Mouse (Mus musculus): ENCODE measurements at regions not wholly inside any gene's neighbourhood (a gene's known extent, or its start where the extent isn't known, plus 50 kb on each side); places are given as distances from the start of the nearest gene placed in this dataset.

DNA sequence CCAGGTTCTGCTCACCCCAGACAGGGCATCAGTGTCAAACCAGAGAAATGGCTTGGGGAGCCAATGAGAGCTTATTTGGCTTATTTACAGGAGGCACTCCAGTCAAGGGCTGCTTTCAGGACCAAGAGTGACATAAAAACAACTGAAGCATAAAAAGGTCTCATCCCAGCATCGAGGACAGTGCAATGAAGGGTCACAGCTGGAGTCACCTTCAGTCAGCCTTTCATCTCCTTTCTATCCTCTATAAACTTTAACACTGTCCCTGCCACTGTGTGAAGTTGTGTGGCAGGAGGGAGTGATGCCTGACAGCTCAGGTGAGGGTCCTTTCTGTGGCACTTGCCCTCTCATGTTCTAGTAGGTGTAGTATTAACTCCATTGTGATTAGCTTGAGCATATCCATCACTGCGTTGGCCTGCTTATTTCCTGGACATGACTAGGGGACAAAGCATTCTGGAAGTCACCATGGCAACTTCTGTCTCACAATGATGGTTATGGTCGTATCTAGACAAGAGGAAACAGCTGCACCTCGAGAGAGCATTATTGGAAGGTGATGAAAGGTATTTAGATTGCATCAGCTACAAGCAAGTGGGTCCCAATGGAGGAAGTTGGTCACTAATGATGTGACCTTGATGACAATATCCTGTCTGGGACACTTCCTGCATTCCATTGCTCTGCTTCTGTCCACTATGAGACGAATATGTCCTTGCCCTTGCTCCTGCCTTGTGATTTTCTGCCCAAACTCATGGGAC, 87.8 kb upstream of the Enpp6 start:
- no peak for DNase-seq (ENCODE audit: low spot score in 2 of 2)

GRCm38 (mm10) chr8:46900826-46901225, 85.9 kb upstream of the Enpp6 start:
- no peak for DNase-seq (ENCODE audit: low spot score in 2 of 2)

DNA sequence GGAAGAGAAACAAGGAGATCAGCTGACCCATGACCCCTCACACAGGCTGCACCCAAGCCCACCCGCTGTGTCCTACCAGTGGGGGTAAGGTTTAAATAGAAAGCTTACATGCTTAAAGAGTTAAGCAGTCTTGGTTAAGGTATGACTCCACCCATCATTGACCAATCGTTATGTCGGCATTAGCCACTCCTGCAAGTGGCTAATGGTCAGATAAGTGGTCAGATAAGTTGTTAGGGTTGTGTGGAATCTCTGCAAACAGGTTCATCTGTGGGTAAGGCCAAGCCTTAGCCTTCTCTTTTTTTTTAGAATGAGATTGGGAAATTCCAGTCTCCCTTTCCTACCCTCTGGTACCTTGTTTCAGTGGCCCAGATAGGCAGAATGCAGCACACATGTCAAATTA, 82.0 kb upstream of the Enpp6 start:
- no peak for DNase-seq (ENCODE audit: low spot score in 2 of 2)

GRCm38 (mm10) chr8:46907390-46907789, 79.3 kb upstream of the Enpp6 start:
- DNase-seq (ENCODE audit: low spot score in 2 of 2), result no peak

GRCm38 (mm10) chr8:46908186-46908585, 78.5 kb upstream of the Enpp6 start:
- DNase-seq (ENCODE audit: low spot score in 2 of 2), result no peak

DNA sequence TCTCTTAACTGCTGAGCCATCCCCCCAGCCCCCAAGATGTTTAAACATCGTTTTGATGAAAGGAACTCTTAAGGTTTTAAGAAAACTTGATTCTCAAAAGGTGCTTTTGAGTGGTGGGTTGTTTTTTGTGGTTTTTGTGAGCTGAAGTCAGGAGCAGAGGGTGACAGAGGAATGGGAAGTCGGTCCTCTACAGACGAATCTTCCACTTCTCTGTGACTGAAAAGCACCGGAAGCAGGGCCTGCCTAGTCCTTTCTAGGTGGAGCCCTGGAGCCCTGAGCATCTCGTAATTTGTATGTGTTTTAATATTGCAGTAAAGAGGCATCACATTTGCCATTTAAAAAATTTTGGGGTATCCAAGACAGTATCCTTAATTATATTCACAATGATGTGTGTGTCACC, 72.7 kb upstream of the Enpp6 start:
- no peak for DNase-seq (ENCODE audit: low spot score in 2 of 2)

DNA sequence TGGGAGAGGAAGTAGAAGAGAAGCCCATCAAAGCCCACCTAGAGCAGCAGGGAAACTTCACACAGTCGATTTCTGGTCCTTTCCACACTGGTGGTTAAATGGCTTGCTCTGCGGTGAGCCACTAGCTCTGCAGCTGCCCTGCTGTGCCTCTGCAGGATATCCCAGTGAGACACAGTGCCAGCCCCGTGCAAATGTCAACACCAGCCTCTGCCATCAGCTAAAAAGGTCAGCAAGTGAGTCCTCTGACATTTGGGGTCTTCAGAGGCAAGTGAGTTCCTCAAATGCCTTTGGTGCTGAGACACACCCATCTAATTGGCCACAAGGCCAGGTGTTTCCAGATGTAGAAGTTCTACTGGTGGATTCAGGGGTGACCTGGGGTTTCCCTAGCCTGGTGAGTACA, 66.6 kb upstream of the Enpp6 start:
- DNase-seq (ENCODE audit: low spot score in 2 of 2), result no peak

- DNase-seq (ENCODE audit: low spot score in 2 of 2), result no peak
Observed at GRCm38 (mm10) chr8:46921075-46921474, 65.6 kb upstream of the Enpp6 start.

DNA sequence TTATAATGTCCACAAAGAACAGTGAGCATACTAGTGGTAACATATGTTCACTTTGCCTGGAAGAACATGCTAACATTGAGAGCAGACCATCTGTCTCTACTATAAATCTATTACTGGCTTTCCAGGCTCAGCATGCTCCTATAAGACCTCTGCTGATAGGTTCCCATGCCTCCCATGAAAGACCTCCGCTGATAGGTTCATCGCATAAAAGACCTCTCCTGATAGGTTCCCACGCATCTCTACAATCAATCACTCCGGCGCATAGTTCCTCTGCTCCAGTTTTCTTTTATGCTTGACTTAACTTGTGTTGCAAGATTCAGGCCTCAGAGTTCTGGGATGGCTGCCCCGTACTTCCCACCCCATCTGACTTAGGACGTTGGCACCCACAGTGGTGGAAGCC, 65.1 kb upstream of the Enpp6 start:
- no peak for DNase-seq (ENCODE audit: low spot score in 2 of 2)

DNA sequence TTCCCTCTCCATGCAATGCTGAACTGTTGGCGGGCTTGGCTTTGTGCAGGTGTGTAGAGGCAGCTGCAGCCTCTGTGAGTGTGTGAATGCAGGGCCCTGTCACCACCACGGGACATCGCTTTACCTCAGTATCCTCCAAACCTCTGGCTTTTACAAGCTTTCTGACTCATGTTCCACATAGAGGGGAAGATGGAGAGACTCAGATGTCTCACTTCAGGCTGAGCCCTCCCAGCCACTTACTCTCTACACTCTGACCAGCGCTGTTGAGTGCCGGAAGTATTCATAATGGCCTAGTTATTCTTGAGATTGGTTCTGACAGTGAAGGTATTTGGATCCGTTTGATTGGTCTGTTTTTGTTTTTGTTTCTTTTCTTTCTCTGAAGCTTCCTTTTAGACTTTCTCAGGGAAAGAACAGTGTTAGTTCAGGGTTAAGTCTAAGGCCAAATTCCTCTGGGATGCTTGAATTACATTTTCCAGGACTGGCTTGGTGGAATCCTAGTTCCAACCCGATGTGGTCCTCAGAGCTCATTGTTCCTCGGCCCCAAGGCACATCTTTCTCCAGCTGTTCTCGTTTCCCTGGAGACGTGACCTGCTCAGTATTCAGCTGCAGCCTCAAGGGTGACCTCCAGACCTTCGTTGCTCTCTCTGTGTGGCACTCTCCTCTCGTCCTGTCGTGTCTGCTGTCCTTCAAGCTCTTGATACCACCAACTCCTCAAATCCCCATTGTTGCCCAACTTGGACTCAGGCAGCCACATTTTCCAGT, 61.7 kb upstream of the Enpp6 start:
- DNase-seq (ENCODE audit: low spot score in 2 of 2), result no peak

- DNase-seq (ENCODE audit: low spot score in 2 of 2), result no peak
Observed at GRCm38 (mm10) chr8:46928718-46929117, 58.0 kb upstream of the Enpp6 start.

- no peak for DNase-seq (ENCODE audit: low spot score in 2 of 2)
Observed at GRCm38 (mm10) chr8:46929678-46930077, 57.0 kb upstream of the Enpp6 start.

- DNase-seq (ENCODE audit: low spot score in 2 of 2), result no peak
Observed at GRCm38 (mm10) chr8:46931267-46931666, 55.4 kb upstream of the Enpp6 start.

DNA sequence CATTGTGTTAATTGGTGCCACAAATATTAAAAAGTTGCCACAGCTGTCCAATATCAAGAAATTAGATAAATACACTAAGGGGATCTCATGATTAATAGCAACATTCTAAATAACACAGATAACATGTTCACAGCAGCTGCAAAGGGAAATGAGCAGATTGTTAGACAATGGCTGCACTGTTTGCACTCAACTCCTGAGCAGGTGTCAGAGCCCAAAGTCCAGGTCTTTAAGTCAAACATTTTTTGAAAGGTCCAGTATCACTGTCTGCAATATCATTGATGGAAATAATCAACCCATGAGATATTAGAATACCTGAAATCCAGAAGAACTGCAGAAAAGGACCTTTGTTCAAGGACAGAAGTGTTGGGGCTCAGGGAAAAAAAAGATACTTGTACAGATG, 53.4 kb upstream of the Enpp6 start:
- DNase-seq (ENCODE audit: low spot score in 2 of 2), result no peak

DNA sequence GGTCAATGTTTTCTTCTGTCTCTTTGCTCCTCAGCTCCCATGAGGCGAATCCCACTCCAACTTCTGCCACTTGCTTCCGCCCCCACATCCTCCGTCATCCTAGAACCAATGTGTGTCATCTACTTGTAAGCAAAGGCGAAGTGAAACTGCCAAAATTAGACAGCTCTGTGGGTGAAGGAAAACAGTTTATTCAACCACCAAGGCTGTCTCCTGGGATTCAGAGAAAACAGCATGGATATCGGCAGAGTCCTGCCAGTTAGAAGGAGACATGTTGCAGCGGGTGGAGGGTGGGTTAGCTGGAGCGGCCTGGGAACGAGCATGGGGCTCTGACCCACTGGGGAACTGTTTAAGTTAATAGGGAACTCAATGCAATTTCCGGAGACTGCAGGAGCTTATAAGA, 52.4 kb upstream of the Enpp6 start:
- DNase-seq (ENCODE audit: low spot score in 2 of 2), result peak; percentile 59 to 85

- peak in 1 of 2 experiments; percentile 67 for DNase-seq (ENCODE audit: low spot score in 2 of 2)
Observed at GRCm38 (mm10) chr8:46934898-46935297, 51.8 kb upstream of the Enpp6 start.

- DNase-seq (ENCODE audit: low spot score in 2 of 2), result peak in 1 of 2 experiments; percentile 39
Observed at GRCm38 (mm10) chr8:46936039-46936438, 50.6 kb upstream of the Enpp6 start.

Measured in left cerebral cortex, adult 9 months (tissue).